Mouse (Mus musculus) kidney, postnatal 0 days (tissue): ENCODE measurements around the gene Abhd17a. TPM values are rescaled to one million over a fixed set of nuclear protein-coding genes. Genes with fewer than 3 reads are reported as not detected.

Source experiments
- ATAC-seq: fragments of 200-750 bp; cut with Nextera tagmentation; replicated peaks from 2 replicates; pipeline ENCODE4 v1.8.0; 2017; ENCODE audit warnings: low read depth, moderate number of reproducible peaks, moderate TSS enrichment, moderate library complexity; ENCODE audit not compliant: low FRiP score
- DNase-seq: peaks from one replicate; pipeline ENCODE4 v3.0.0-alpha.2; 2016; ENCODE audit warnings: low spot score
- H3K27ac ChIP-seq: fragments of 300-500 bp; sonication (generic); 2 replicates; pipeline ENCODE4 v1.5.1; 2014; ENCODE audit warnings: mild to moderate bottlenecking
- H3K27me3 ChIP-seq: fragments of 300-500 bp; sonication (generic); 2 replicates; pipeline ENCODE4 v1.6.1; 2014; ENCODE audit warnings: low read length, mixed read lengths; ENCODE audit not compliant: insufficient read depth
- H3K36me3 ChIP-seq: fragments of 300-500 bp; sonication (generic); 2 replicates; pipeline ENCODE4 v1.6.1; 2014; ENCODE audit warnings: low read length, mixed read lengths; ENCODE audit not compliant: insufficient read depth
- H3K4me1 ChIP-seq: fragments of 300-500 bp; sonication (generic); replicated peaks from 2 replicates; pipeline ENCODE4 v1.6.1; 2014; ENCODE audit warnings: antibody characterized with exemption, low read length, mixed read lengths; ENCODE audit not compliant: insufficient read depth
- H3K4me2 ChIP-seq: fragments of 300-500 bp; sonication (generic); 2 replicates; pipeline ENCODE4 v1.6.1; 2014; ENCODE audit warnings: mild to moderate bottlenecking, low read length, moderate library complexity, mixed read lengths
- H3K4me3 ChIP-seq: fragments of 300-500 bp; sonication (generic); replicated peaks from 2 replicates; pipeline ENCODE4 v1.5.1; 2014; ENCODE audit warnings: low read depth, low read length
- H3K9ac ChIP-seq: fragments of 300-500 bp; sonication (generic); 2 replicates; pipeline ENCODE4 v1.6.1; 2014; ENCODE audit warnings: low read depth, low read length
- H3K9me3 ChIP-seq: fragments of 300-500 bp; sonication (generic); replicated peaks from 2 replicates; pipeline ENCODE4 v1.6.1; 2016; ENCODE audit warnings: low read length, inconsistent platforms, mixed read lengths
- CTCF ChIP-seq: IDR thresholded peaks from 2 replicates; pipeline ENCODE4 v1.5.1; 2016; ENCODE audit warnings: antibody characterized with exemption, low read depth, mild to moderate bottlenecking, moderate library complexity
- WGBS: fragments of 180-500 bp; shearing (Covaris S2); extraction: QIAGEN DNeasy Blood & Tissue Kit; methylation state at CpG from one replicate; pipeline ENCODE4 v1.1.7; 2014; 5-methylcytosine and 5-hydroxymethylcytosine counted together
- polyA plus RNA-seq: library from polyadenylated mRNA; unstranded; fragments of >200 nt; fragmentation: Nextera tagmentation; extraction: Ambion mirVana; gene quantifications from 2 replicates; pipeline ENCODE4 v1.2.1, GENCODE M21; 2015

Gene Abhd17a
- polyA plus RNA-seq, 1 experiment from 2014 or later, result 121 TPM

DNA sequence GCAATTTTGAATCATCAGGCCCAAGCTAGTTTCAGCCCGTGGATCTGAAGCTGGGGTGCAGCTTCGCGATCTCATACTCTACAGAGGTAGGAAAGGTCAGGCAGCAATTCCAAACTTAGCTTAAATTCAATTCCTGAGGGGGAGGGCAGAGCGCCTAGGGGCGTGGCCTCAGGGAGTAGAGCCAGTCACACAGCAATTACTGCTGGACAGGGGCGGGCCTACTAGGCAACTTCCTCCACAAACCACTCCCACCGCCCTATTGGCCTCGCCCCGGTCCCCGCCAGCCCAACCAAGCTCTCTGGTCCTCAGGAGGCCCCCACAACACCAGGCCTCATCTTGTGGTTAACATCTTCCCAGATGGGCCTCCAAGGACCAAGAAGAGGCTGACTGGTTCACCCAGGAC is 20.5 kb downstream of the Abhd17a start:
- peak; percentile 82 for DNase-seq
- Histone ChIP-seq H3K9ac (no peak overlapping the region), H3K36me3 (peaks cover 5% of the 10 kb centered on the region; the same call in 1 of the 2 replicates), H3K4me3 (no peak overlapping the region), H3K27me3 (no peaks in the 10 kb centered on the region), H3K4me2 (peak overlapping the region; percentile 37), H3K27ac (peak overlapping the region; percentile 19; the same call in 1 of the 2 replicates), H3K9me3 (no peaks in the 10 kb centered on the region), H3K4me1 (peaks cover 19% of the 10 kb centered on the region)
- peak; percentile 41 for ATAC-seq
- no peak for TF ChIP-seq CTCF
- 33% methylated on average over 10 of the region's 10 CpGs for WGBS

DNA sequence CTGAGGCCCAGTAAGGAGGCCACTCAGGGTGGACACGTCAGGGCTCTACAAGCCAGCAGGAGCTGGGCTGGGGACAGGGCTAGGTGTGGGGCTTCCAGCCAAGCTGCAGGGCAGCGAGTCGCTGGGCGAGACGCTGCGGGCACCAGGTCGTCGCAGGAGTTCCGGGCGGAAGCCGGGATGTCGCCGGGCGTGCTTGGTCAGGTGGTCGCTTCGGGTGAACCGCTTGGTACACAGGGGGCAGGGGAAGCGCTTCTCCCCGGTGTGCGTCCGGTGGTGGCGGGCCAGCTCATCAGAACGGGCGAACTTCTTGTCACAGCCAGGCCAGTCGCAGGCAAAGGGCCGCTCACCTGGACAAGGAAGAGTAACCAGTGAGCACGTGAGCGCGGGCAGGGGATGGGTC is 21.3 kb downstream of the Abhd17a start:
- H3K9me3 ChIP-seq, result no peaks in the 10 kb centered on the region
- no peak overlapping the region for H3K9ac ChIP-seq
- peaks cover 19% of the 10 kb centered on the region for H3K4me1 ChIP-seq
- H3K4me3 ChIP-seq, result no peak overlapping the region
- no peak overlapping the region for H3K27ac ChIP-seq
- H3K36me3 ChIP-seq, result peaks cover 5% of the 10 kb centered on the region; the same call in 1 of the 2 replicates
- no peaks in the 10 kb centered on the region for H3K27me3 ChIP-seq
- no peak for DNase-seq
- WGBS, result 89% methylated on average over 29 of the region's 29 CpGs
- ATAC-seq, result no peak
- no peak overlapping the region for H3K4me2 ChIP-seq
- TF ChIP-seq CTCF, result no peak

DNA sequence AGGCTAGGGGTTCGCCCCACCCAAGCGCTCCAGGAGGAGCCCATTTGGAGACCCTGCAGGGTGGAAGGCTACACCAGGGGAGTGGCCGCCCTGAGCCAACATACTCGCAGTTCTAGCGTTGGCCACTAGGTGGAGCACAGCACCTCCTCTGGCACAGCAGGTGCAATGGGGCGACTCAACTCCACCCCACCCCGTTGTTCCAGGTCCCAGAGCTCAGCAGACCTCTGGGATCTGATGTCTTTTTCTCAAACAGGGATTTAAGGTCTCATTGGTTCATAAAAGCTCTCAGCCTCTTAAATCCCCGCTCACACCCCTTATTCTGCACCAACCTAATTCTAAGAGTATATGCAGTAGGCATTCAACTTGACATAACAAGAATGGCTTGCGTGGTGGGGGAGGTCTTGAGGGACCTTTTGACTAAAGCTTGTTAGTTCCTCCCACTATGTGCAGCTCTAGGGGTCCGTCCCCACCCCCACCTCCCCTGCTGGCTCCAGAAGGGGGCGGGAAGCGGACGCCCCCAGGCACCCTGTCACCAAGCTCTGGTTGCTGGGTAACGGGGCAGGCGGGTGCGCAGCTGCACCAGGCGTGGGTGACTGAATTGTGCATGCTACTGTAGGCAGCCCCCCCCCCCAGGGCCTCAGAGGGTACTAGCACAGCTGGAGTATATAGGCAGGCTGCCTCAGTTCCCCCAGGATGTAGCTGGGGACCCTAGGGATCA is 23.6 kb downstream of the Abhd17a start:
- H3K27ac ChIP-seq, result no peak overlapping the region
- no peak overlapping the region for H3K4me3 ChIP-seq
- TF ChIP-seq CTCF, result peak; percentile 89
- H3K9ac ChIP-seq, result no peak overlapping the region
- peaks cover 19% of the 10 kb centered on the region for H3K4me1 ChIP-seq
- peaks cover 5% of the 10 kb centered on the region; the same call in 1 of the 2 replicates for H3K36me3 ChIP-seq
- H3K27me3 ChIP-seq, result no peaks in the 10 kb centered on the region
- H3K4me2 ChIP-seq, result no peak overlapping the region
- ATAC-seq (no peak; the same call in 1 of the 2 replicates), DNase-seq (peak; percentile 87)
- H3K9me3 ChIP-seq, result no peaks in the 10 kb centered on the region
- 26% methylated on average over 17 of the region's 17 CpGs for WGBS

- DNase-seq (peak; percentile 98), ATAC-seq (peak; percentile 72)
- Histone ChIP-seq H3K27ac (peak within 1 kb of the TSS; percentile 89), H3K4me1 (peaks cover 15% of the 10 kb centered on the region), H3K9me3 (no peaks in the 10 kb centered on the region), H3K4me3 (peak within 1 kb of the TSS; percentile 85), H3K27me3 (no peaks in the 10 kb centered on the region), H3K4me2 (peak within 1 kb of the TSS; percentile 89), H3K9ac (peak within 1 kb of the TSS; percentile 98), H3K36me3 (no peaks in the 10 kb centered on the region)
- TF ChIP-seq CTCF, result peak; percentile 82
- under 1% methylated on average over 57 of the region's 72 CpGs for WGBS
These were observed 28.8 kb downstream of the Abhd17a start, which contains the start of gene Rexo1 for GRCm38 (mm10) chr10:80561116-80561944. Gene Rexo1 (minus strand): TSS chr10:80561560.

DNA sequence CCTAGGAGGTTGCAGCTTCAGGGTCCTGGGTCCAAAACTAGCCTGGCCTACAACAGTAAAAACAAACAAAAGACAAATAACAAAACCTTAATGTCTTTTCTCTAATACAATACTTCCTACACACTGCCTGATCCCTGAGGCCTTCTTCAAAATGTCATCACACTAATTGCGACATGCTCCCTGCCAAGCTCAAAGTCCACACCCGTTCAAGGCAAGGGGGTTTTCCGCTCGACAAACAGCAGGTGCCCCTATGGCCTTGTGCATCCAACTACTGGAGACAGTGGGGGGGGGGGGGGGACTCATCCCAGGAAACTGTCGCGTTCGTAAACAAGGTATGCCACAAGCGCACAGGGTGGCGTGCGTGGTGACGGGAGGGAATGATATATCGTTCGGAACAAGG is 29.5 kb downstream of the Abhd17a start:
- Histone ChIP-seq H3K36me3 (no peaks in the 10 kb centered on the region), H3K27me3 (no peaks in the 10 kb centered on the region), H3K4me3 (peak overlapping the region; percentile 85), H3K4me2 (peak overlapping the region; percentile 89), H3K9me3 (no peaks in the 10 kb centered on the region), H3K27ac (peak overlapping the region; percentile 89), H3K4me1 (peaks cover 15% of the 10 kb centered on the region), H3K9ac (peak overlapping the region; percentile 98)
- ATAC-seq (no peak), DNase-seq (no peak)
- WGBS, result under 1% methylated on average over 13 of the region's 13 CpGs
- no peak for TF ChIP-seq CTCF

DNA sequence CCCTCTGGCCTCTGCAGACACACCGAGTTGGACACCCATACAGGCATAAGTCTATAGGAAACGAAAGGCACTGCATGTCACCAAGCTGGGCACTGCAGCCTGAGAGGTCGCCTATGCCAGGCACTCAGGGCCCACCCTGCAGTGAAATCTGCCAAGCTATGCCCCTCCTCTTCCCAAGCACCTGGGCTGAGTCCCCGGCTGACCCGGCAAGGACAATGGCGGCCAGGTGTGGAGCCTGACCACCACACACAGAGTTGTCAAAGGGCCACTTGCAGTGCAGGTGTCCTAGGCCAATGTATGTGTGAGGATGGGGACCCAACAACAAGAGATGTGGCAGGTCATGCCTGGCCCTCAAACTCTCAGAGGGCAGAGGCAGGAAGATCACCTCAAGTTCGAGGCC is 30.7 kb downstream of the Abhd17a start:
- no peaks in the 10 kb centered on the region for H3K36me3 ChIP-seq
- ATAC-seq (no peak), DNase-seq (no peak)
- 91% methylated on average over 7 of the region's 7 CpGs for WGBS
- no peak overlapping the region for H3K4me2 ChIP-seq
- no peak overlapping the region for H3K27ac ChIP-seq
- peaks cover 15% of the 10 kb centered on the region for H3K4me1 ChIP-seq
- no peak overlapping the region for H3K4me3 ChIP-seq
- no peak overlapping the region for H3K9ac ChIP-seq
- TF ChIP-seq CTCF, result no peak
- H3K27me3 ChIP-seq, result no peaks in the 10 kb centered on the region
- H3K9me3 ChIP-seq, result no peaks in the 10 kb centered on the region
